Mouse (Mus musculus) cerebellum, postnatal 25 days (tissue): ENCODE data around the gene Khdrbs2.
"Not testable (repeated sequence)": the region's sequence is repeated elsewhere in the genome, so short reads cannot be mapped to it uniquely, and the experiment has no call there.

Source experiments
- DNase-seq, 2 experiments: peaks; one replicate each; pipeline ENCODE4 v3.0.0; 2021; ENCODE audit warnings: mixed read lengths in 2 of 2

Gene Khdrbs2

GRCm38 (mm10) chr1:32471022-32471421 lies 298.5 kb downstream of the Khdrbs2 start:
- DNase-seq, result no peak

DNA sequence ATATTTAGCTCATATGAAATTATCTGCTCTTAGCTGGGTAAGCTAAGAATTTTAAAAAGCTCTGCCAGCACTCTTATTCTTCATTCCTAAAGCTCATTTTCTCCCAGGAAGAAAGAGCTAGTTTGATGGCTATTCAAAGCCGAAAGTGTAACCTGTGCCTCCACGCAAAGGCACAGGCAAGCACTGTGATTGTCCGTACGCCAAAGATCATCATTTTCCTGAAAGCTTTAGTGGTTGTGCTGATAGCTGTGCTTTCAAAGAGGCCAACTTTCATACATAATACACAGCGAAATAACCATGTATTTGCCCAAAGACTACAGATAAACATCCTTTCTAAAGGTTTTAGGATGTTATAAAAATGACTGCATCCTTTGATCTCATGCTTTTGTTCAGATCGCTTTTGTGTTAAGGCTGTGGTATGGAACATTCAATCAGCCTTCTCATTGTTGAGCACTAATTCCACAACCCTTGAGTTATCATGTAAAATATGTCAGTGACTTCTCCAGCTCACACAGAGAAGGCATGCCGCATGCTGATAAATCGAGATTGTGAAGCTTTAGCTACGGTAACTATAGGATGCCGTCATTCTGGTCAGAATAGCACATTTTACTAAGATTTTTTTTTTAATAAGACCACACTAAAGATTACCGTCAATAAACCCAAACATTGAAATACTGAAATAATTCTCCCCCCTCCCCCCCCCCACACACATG lies 299.1 kb downstream of the Khdrbs2 start:
- no peak for DNase-seq

DNA sequence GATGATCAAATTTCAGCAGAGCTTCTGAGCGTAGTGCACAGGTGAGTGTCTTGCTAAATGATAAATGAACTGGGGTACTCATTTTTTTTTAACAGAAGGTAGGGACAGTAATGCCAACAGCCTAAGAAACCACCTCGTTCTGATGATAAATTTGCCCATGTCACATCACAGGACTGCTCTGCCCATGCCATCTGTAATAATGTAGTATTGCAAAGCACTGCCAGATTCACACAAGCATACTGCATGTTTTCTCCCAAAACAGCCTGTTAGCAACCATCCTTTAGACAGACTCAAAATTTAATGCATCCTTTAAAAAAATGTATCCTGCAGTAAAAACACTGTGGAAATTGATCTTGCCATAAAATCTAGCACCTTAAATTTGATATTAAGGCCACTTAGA lies 315.4 kb downstream of the Khdrbs2 start:
- DNase-seq, result no peak

DNA sequence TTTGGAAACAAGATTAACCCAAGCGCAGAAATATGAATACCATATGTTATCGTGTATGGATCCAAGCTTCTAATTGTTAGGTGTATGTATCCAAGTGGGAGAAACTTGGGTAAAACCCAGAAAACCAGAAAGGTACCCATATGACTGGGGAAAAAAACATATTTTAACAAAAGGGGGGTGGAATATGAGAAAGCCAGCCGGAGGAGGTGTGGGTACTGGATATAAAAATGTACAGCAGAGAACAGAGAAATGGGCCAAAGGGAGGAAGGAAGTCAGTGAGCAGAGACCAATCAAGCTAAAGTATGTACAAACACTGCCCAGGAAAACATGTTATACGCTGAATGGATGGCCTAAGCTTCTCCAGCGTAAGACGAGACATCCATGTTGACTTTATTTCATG lies 330.9 kb downstream of the Khdrbs2 start:
- DNase-seq, result no peak

- not testable (repeated sequence) for DNase-seq
Observed at GRCm38 (mm10) chr1:32547194-32547593, 374.7 kb downstream of the Khdrbs2 start, which contains the start of gene Gm5415. Gene Gm5415 (minus strand): TSS chr1:32547294.

- no peak for DNase-seq
Observed at GRCm38 (mm10) chr1:32553459-32553858, 380.9 kb downstream of the Khdrbs2 start.

DNA sequence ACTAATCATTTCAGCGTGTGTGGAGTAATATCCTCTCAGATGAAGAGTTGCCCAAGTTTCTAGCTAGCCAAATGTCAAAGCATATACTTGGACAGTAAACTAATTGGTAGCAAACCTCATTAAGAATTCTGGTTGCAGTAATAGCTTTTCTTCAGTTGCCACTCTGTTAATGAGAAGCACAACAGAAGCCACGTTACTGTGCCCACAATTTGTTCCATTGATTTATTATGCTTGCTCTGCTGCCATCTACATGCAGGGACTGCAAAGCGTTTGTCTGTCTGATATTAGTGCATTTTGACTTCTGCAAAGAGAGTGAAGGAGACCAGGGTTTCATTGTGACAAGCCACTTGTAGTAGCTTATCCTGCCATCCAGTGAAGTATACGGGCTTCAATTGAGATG lies 381.4 kb downstream of the Khdrbs2 start:
- peak in 1 of 2 experiments; percentile 17 for DNase-seq

- no peak for DNase-seq
Observed at GRCm38 (mm10) chr1:32568901-32569300, 396.4 kb downstream of the Khdrbs2 start.

GRCm38 (mm10) chr1:32626060-32626459 lies 453.5 kb downstream of the Khdrbs2 start:
- no peak for DNase-seq

DNA sequence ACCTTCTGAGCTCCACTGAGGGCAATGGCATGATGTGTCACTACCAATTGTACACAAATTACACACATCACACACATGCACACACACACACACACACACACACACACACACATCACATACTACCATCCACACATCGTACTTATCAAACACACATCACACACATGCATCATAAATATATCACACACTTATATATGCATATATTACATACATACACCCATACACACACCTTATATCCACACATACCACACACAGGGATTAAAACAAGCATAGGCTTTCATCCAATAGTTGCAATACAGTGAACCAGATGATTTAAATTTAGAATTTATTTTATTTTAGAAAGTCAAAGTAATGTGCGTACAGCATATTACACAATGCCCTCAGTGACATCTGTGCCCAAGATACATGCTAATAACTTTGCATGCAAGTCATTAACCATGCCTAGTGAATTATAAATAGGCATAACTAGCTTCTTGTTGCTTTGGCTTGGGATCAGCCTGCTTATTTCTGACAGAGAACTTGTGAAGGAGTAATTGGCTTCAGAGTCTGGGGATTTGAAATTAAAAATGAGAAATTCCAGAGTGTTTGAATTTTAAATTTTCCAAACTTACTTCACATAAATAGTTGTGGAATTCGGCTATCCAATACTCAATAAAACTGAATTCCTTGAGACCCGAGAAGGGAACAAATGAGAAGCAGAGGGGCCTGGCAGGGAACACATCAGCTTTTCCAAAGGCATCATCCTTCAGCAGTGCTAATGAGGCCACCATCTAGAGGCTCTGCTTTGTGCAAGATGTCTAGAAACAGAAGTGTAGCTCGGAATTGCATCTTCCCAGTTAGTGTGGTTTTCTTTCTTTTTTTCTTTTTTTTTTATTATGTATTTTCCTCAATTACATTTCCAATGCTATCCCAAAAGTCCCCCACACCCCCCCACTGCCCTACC lies 460.2 kb downstream of the Khdrbs2 start:
- no peak for DNase-seq

DNA sequence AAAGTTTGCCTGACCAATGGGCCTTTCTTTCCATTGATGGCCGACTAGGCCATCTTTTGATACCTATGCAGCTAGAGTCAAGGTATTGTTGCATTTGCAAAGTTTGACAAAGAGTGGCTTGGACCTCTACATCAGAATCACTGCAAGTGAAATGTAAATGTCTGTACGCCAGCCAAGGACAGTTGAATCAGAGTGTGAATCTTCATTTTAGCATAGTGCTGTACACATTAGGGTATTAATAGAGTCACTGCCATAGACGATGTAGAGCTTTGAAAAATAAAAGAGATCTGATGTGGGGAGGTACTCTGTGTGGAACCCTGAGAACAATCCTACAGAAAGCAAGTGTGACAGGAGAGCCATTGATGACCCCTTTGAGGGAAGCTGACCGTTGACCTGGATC lies 460.9 kb downstream of the Khdrbs2 start:
- no peak for DNase-seq

GRCm38 (mm10) chr1:32639118-32639517 lies 466.6 kb downstream of the Khdrbs2 start:
- DNase-seq, result no peak

- DNase-seq, result no peak
Observed at GRCm38 (mm10) chr1:32649647-32650209, 477.2 kb downstream of the Khdrbs2 start.

- no peak for DNase-seq
Observed at GRCm38 (mm10) chr1:32693806-32694205, 521.3 kb downstream of the Khdrbs2 start.

GRCm38 (mm10) chr1:32700132-32700531 lies 527.6 kb downstream of the Khdrbs2 start:
- DNase-seq, result no peak

- DNase-seq, result no peak
Observed at GRCm38 (mm10) chr1:32701267-32701666, 528.8 kb downstream of the Khdrbs2 start.
